Mouse (Mus musculus) neural tube, embryonic 14.5 days (tissue): ENCODE results near the gene Gm45837. TPM values are rescaled to one million over a fixed set of nuclear protein-coding genes. Genes with fewer than 3 reads are reported as not detected.
"Not testable (repeated sequence)": the region's sequence is repeated elsewhere in the genome, so short reads cannot be mapped to it uniquely, and the experiment has no call there.

Experiments
- ATAC-seq: fragments of 200-750 bp; cut with Nextera tagmentation; 2 replicates; pipeline ENCODE4 v1.8.0; 2017; ENCODE audit warnings: low read depth, mild to moderate bottlenecking, moderate TSS enrichment, moderate library complexity
- H3K27ac ChIP-seq: fragments of 300-500 bp; sonication (generic); 2 replicates; pipeline ENCODE4 v1.5.1; 2014; ENCODE audit warnings: low read depth, mild to moderate bottlenecking, control low read depth, low read length, moderate library complexity, mixed read lengths
- H3K27me3 ChIP-seq: fragments of 300-500 bp; sonication (generic); 2 replicates; pipeline ENCODE4 v1.6.1; 2014; ENCODE audit warnings: low read length; ENCODE audit not compliant: control insufficient read depth, insufficient read depth
- H3K36me3 ChIP-seq: fragments of 300-500 bp; sonication (generic); 2 replicates; pipeline ENCODE4 v1.6.1; 2014; ENCODE audit warnings: low read length, mixed read lengths; ENCODE audit not compliant: control insufficient read depth, insufficient read depth
- H3K4me1 ChIP-seq: fragments of 300-500 bp; sonication (generic); 2 replicates; pipeline ENCODE4 v1.6.1; 2014; ENCODE audit warnings: low read length; ENCODE audit not compliant: control insufficient read depth, insufficient read depth
- H3K4me2 ChIP-seq: fragments of 300-500 bp; sonication (generic); 2 replicates; pipeline ENCODE4 v1.6.1; 2014; ENCODE audit warnings: mild to moderate bottlenecking, low read depth, low read length, control low read depth
- H3K4me3 ChIP-seq: fragments of 300-500 bp; sonication (generic); 2 replicates; pipeline ENCODE4 v1.5.1; 2014; ENCODE audit warnings: low read depth, low read length, control low read depth, mixed read lengths
- H3K9ac ChIP-seq: fragments of 300-500 bp; sonication (generic); replicated peaks from 2 replicates; pipeline ENCODE4 v1.6.1; 2014; ENCODE audit warnings: low read depth, mild to moderate bottlenecking, control low read depth, low read length, mixed read lengths
- H3K9me3 ChIP-seq: fragments of 300-500 bp; sonication (generic); 2 replicates; pipeline ENCODE4 v1.6.1; 2016; ENCODE audit warnings: low read length; ENCODE audit not compliant: control insufficient read depth
- WGBS: fragments of 180-500 bp; shearing (Covaris S2); extraction: QIAGEN DNeasy Blood & Tissue Kit; methylation state at CpG from one replicate; pipeline ENCODE4 v1.1.7; 2014; 5-methylcytosine and 5-hydroxymethylcytosine counted together
- polyA plus RNA-seq: library from polyadenylated mRNA; unstranded; fragments of >200 nt; fragmentation: Nextera tagmentation; extraction: Ambion mirVana; gene quantifications from 2 replicates; pipeline ENCODE4 v1.2.1, GENCODE M21; 2014

Gene Gm45837
- polyA plus RNA-seq, 1 experiment from 2014 or later = not detected

DNA sequence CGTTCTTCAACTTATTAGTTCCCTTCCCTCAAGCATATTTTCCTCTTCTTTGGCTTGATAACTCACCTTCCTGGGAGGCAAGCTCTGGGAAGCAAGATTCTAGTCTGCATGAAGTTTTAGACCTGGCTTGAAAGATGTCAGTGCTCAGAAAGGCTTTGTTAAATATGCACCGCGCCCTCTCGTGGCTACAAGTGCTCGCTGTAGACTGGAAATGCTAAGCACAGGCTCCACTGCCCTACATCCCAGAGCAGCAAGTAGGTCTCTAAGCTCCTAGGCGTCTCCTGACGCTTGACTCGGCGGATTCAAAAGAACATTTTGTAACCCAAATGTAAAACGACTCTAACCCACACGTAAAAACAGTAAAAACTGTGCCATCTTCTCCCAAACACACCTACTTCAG is 130.4 kb downstream of the Gm45837 start:
- WGBS = 6% methylated on average over 11 of the region's 11 CpGs
- ATAC-seq = peak; percentile 75; the same call in 1 of the 2 replicates

DNA sequence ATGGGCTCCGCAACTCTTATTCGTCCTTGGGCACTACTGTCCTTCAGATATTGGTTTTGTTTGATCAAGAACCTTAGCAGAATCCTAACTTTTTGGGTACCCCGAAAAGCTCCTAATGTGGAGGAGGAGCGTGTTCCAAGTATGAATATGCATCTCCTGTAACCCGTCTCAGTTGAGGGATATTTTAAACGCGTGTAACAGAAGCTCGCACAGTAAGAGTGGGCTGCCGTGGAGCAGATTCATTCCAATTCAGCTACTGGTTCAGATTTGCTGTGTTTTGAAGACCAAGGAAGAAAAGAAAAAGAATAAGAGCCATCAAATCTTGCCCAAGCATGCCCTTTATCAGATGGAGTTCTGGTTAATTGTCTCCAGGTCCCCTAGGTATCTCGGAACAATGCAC is 131.0 kb downstream of the Gm45837 start:
- ATAC-seq = no peak
- Histone ChIP-seq H3K27me3 (no peaks in the 10 kb centered on the region), H3K4me1 (no peaks in the 10 kb centered on the region), H3K9ac (no peak overlapping the region), H3K36me3 (no peaks in the 10 kb centered on the region), H3K9me3 (no peaks in the 10 kb centered on the region), H3K27ac (no peak overlapping the region), H3K4me2 (no peak overlapping the region), H3K4me3 (no peak overlapping the region)
- WGBS = 87% methylated on average over 10 of the region's 10 CpGs

More for the DNA sequence above, 130.4 kb downstream of the Gm45837 start:
- Histone ChIP-seq H3K9ac (no peak overlapping the region), H3K4me2 (no peak overlapping the region), H3K9me3 (no peaks in the 10 kb centered on the region), H3K27me3 (no peaks in the 10 kb centered on the region), H3K36me3 (no peaks in the 10 kb centered on the region), H3K27ac (no peak overlapping the region), H3K4me1 (no peaks in the 10 kb centered on the region), H3K4me3 (no peak overlapping the region)

DNA sequence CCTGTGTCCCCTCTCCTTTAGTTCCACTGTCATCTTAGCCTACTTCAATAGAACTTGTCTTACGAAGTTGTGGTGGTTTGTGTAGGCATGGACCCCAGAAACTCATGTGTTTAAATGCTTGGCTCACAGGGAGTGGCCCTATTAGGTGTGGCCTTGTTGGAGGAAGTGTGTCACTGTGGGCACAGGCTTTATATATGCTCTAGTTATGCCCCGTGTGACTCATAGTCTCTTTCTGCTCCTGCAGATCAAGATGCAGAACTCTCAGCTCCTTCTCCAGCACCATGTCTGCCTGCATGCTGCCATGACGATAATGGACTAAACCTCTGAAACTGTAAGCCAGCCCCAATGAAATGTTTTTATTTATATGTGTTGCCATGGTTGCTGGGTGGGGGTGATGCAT is 137.0 kb downstream of the Gm45837 start:
- Histone ChIP-seq H3K9ac (no peak overlapping the region), H3K36me3 (no peaks in the 10 kb centered on the region), H3K4me3 (no peak overlapping the region), H3K9me3 (no peaks in the 10 kb centered on the region), H3K4me1 (no peaks in the 10 kb centered on the region), H3K27me3 (no peaks in the 10 kb centered on the region), H3K4me2 (no peak overlapping the region), H3K27ac (no peak overlapping the region)
- WGBS = 90% methylated on average over 3 of the region's 3 CpGs
- no peak for ATAC-seq

DNA sequence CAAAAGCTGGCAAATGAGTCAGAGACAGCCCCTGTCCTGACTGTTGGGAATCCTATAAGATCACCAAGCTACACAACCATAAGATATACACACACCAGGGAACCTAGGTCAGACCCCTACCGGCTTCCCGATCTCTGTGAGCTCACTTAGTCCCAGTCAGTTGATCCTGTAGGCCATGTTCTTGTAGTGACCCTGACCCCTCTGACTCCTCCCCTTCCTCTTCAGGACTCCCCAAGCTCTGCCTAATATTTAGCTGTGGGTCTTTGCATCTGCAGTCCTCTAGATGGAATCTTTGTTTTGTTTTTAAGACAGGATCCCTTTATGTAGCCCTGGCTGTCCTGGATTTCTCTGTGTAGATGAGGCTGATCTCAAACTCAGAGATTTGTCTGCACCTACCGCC is 138.6 kb downstream of the Gm45837 start:
- ATAC-seq = no peak
- H3K27ac ChIP-seq = no peak overlapping the region

DNA sequence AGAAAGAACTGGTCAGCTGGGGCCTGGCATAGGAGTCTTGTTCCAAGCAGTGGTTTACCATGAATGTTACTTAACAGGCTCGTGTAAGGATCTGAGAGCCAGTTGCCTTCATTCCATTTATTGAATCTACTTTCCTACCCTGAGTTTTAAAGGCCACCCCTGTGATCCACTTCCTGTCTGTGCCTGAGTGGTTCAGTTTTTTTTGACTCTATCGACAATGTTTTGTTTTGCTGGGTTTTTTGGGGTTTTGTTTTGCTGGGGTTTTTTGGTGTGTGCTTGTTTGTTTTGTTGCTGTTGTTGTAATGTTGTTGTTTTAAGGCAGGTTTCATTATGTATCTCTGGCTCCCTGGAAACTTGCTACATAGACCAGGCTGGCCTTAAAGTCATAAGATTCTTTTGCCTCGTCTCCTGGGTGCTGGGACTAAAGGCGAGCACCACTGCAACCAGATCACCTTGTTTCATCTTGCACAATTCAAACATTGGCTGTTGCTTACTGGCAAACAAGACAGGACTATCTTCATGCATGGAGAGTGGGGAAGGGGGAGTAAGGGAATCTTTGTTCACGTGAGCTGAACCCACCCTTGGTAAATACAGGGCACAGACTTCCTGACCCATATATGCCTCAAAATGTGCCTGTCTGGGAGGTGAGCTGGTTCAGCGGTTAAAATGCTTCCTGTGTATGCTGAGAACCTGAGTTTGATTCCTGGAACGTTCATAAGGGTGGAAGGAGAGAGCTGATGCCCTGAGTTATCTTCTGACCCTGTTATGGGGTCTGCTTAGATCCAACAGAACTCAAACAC is 140.2 kb downstream of the Gm45837 start:
- no peak overlapping the region for H3K4me2 ChIP-seq
- H3K4me1 ChIP-seq = no peaks in the 10 kb centered on the region
- H3K27me3 ChIP-seq = no peaks in the 10 kb centered on the region
- no peaks in the 10 kb centered on the region for H3K9me3 ChIP-seq
- no peak overlapping the region for H3K27ac ChIP-seq
- 73% methylated on average over 7 of the region's 7 CpGs for WGBS
- no peaks in the 10 kb centered on the region for H3K36me3 ChIP-seq
- H3K4me3 ChIP-seq = no peak overlapping the region
- no peak overlapping the region for H3K9ac ChIP-seq
- ATAC-seq = no peak

More for the DNA sequence above, 138.6 kb downstream of the Gm45837 start:
- Histone ChIP-seq H3K4me3 (no peak overlapping the region), H3K4me2 (no peak overlapping the region), H3K4me1 (no peaks in the 10 kb centered on the region), H3K9me3 (no peaks in the 10 kb centered on the region), H3K9ac (no peak overlapping the region), H3K27me3 (no peaks in the 10 kb centered on the region), H3K36me3 (no peaks in the 10 kb centered on the region)
- WGBS = 91% methylated on average over 3 of the region's 3 CpGs

DNA sequence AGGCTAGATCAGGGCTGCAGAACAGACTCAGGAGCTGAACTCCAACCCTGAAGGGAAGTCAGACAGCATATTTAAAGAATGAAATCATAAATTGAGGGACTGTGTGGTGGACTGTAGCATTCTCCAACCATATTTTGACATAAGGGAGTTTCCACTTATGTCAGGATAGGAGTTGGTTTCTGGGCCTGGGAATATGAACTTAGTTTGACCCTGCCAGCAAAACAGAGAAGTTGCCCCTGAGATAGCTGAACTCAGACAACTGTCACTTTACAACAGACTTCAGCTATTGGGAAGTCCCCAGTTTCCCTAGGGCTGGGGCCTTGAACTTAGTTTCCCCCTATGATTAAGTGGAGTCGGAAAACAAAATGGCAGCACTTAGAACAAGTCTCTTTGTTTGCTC is 140.8 kb downstream of the Gm45837 start:
- Histone ChIP-seq H3K9me3 (no peaks in the 10 kb centered on the region), H3K4me1 (no peaks in the 10 kb centered on the region), H3K4me2 (no peak overlapping the region), H3K4me3 (no peak overlapping the region), H3K27ac (no peak overlapping the region), H3K36me3 (no peaks in the 10 kb centered on the region), H3K27me3 (no peaks in the 10 kb centered on the region), H3K9ac (no peak overlapping the region)
- no peak for ATAC-seq
- 90% methylated on average over 1 of the region's 1 CpGs for WGBS

DNA sequence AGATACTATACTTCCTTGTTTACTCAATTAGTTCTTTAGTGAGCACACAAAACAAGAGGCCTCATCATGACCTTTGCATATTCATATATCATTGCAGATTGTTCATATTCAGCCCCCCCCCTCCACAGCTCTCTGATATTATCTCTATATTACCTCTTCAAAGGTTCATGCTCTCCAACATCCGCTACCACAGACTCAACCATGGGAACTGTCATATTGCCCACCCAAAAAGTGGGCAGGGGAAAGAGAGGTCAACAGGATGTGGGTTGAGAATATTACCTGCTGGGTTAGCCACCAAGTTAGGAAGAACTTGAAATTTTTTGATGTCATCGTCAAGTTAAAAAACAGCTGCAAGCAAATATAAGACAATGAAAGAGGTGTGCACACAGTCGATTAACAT is 144.8 kb downstream of the Gm45837 start:
- not testable (repeated sequence) for H3K36me3 ChIP-seq, H3K27me3 ChIP-seq, H3K27ac ChIP-seq, H3K4me3 ChIP-seq, H3K9me3 ChIP-seq, H3K9ac ChIP-seq, H3K4me1 ChIP-seq, H3K4me2 ChIP-seq, ATAC-seq
- WGBS = 90% methylated on average over 3 of the region's 3 CpGs

DNA sequence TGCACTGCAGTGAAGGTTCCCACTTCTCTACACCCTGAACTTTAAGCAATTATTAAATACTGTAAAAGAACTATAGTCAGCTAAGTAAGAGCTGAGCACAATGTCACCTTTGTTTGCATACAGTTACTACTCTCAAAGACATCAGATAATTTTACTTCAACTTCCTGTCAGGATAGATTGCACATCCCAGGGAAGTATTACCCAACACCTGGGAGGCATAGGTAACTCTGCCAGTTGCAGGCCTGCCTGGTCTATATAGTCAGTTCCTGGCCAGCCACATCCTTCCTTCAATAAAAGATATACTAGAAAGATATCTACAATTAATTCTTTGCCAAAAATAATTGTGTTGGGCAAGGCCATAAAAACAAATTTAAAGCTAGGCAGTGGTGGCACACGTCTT is 146.7 kb downstream of the Gm45837 start:
- Histone ChIP-seq H3K36me3 (no peaks in the 10 kb centered on the region), H3K9ac (no peak overlapping the region), H3K27me3 (no peaks in the 10 kb centered on the region), H3K27ac (no peak overlapping the region), H3K4me3 (no peak overlapping the region), H3K4me2 (no peak overlapping the region), H3K4me1 (no peaks in the 10 kb centered on the region), H3K9me3 (no peaks in the 10 kb centered on the region)
- ATAC-seq = no peak
- 70% methylated on average over 1 of the region's 1 CpGs for WGBS

DNA sequence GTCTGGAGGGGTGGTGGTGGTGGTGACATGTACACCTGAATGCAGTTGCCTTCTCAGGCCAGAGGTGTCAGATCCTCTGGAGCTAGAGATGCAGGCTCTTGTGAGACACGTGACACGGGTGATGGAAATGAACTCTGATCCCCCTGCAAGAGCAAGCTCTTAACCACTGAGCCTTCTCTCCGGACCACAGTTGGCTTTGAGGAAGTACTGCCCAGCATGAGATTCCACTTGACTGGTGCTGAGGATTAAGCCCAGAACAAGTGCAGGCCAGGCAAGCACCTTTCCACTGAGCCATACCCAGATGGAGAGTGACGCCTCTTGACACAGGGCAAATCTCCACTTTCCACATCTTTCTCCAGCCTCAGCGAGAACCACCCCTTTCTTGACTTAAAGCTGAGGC is 148.7 kb downstream of the Gm45837 start:
- not testable (repeated sequence) for H3K27ac ChIP-seq, ATAC-seq, H3K9ac ChIP-seq, H3K4me2 ChIP-seq, H3K4me3 ChIP-seq, H3K4me1 ChIP-seq, H3K9me3 ChIP-seq, H3K27me3 ChIP-seq, H3K36me3 ChIP-seq
- WGBS = 89% methylated on average over 5 of the region's 5 CpGs
